Mouse (Mus musculus): ENCODE results near the gene Plekhm2.

DNA sequence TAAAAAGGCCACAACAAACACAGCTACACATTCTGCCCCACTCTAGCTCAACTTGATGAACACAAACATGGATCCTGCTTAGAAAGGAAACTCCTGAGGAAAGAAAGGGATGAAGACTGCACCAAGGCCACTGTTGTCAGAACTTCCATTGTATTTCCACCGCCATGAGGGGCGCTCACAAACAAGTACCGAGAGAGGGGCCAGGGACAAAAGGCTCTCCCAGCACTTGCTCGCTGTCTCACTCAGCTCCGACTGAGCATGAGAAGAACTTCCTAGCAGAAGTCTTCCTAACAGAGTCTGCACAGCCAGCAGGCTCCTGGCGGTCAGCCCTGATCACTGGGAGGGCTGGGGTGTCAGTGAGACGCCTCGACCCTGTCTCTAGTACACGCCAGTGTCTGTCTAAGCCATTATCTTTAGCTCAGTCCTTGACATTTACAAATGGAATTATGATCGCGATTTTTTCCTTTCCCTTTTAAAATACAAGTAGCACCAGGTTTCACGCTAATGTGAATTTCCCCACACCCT, 18.1 kb upstream of the Plekhm2 start:
- TF ChIP-seq CTCF (IDR thresholded peaks at IDR 0.05; ENCODE audit: control insufficient read depth, insufficient read depth, insufficient replicate concordance, low read depth, low read length) (no peak), POLR2A (IDR thresholded peaks at IDR 0.05; ENCODE audit: control insufficient read depth, low read depth, low read length) (no peak)
